Mouse (Mus musculus): Measurements from ENCODE around the gene Bpgm. TPM values are rescaled to one million over a fixed set of nuclear protein-coding genes. Genes with fewer than 3 reads are reported as not detected.

Bpgm gene
- 52.2 and 53.2 TPM in 2 replicates for polyA plus RNA-seq (2016; fragmentation: Nextera tagmentation; extraction: Ambion mirVana)

DNA sequence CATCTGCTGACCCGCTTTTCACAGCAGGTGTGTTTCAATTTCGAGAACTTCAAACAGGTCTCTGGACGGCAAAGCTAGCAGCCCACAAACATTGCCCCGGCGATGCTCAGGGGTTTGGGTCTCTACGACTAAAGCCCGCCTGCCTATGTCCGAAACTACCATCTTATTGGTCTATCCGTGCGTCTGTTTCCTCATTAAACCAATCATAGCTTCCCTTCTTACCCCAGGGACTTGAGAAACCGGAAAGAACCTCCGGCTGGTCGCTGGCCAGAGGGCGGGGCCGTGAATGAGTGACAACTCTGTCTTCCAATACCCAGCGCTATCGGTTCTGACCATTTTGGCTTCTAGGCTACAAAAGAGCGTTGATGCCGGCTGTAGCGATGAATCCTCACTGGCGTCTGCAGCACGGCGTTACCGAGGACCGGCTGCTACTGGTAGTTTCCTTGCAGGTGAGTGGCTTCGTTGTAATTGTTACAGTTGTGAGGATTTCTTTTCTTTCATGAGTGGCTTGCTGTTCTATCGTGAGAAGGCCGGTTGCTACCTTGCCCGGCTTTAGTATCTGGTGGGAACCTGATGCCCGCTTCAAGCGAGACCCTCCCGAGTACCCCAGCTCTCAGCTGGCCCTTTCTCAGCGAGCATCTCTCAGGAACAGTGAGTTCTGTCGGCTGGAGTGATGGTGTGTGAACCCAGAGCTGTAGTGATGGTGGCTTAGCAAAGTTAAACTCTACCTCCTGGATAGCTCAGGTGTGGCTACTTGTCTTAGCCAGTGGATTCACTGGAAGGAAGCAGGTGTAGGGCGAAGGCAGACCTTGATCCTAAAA is at the start of gene Bpgm:
Gene Bpgm, plus strand, starts transcription at position 234 of the 821 bp plus-strand sequence.
- H3K4me3 ChIP-seq = peak within 1 kb of the TSS; percentile 74
- H3K4me1 ChIP-seq = peaks cover 49% of the 10 kb centered on the region
- no peaks in the 10 kb centered on the region for H3K9me3 ChIP-seq
- 1% methylated on average over 35 of the region's 35 CpGs for WGBS
- no peaks in the 10 kb centered on the region for H3K36me3 ChIP-seq (replicated peaks)
- H3K27ac ChIP-seq (replicated peaks) = peak within 1 kb of the TSS; percentile 82
- peak; percentile 96 for DNase-seq (ENCODE audit: low spot score)
- no peaks in the 10 kb centered on the region for H3K27me3 ChIP-seq (replicated peaks; ENCODE audit: low read depth, poor library complexity, severe bottlenecking)

DNA sequence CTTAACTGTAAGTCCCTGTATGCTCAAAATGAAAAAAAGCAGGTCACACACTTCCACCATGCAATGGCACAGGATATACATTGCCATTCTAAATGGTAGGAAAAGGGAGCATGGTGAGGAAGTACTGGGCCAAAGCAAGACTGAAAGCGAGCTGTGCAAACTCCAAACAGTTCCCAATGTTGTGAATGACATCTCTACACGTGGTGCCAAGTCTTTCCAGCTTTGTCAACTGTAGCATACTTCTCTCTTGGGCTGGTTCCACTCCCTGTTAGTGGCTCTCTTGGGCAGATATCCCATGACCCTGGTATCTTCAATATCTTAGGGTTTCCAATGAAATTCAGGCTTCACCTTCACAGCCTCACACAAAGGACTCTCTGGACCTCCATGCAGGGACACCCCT is 37.0 kb upstream of the Bpgm start:
- no peaks in the 10 kb centered on the region for H3K9me3 ChIP-seq
- no peaks in the 10 kb centered on the region for H3K4me1 ChIP-seq
- no peak overlapping the region for H3K4me3 ChIP-seq
- H3K27ac ChIP-seq (replicated peaks) = no peak overlapping the region
- DNase-seq (ENCODE audit: low spot score) = no peak
- no peaks in the 10 kb centered on the region for H3K36me3 ChIP-seq (replicated peaks)
- no peaks in the 10 kb centered on the region for H3K27me3 ChIP-seq (replicated peaks; ENCODE audit: low read depth, poor library complexity, severe bottlenecking)
- WGBS = 76% methylated on average over 2 of the region's 2 CpGs

DNA sequence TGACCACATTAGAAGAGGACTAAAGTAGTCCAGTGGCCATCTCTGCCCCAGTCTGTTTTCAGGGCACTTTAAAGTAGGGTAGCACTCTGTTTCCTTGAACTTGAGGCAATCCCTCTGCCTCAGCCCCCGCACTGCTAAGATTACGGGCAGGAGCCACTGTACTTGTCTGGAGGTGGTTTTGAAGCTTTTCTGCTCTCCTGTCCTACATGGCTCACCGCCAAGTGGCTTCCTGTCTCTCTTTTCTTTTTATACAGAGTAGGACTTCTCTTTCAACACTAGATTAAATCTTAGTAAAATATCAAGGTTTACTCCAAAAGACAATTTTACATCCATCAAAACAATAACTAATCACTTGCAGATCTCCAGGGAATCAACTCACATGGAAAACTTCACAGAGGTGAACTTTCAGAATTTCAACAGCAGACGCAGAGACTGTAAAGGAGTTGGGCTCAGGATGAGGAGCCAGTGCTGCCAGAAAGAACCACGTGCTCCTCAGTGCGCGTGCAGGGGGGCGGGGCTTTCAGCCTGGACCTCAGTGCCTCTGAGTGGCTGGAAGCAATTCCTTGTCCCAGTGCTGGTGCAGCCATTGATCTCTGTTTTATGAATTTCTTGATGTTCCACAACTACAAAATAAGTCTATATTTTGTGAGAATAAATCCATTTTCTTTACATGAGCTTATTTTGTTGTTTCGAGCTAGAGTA is 34.3 kb upstream of the Bpgm start:
- Histone ChIP-seq H3K27me3 (replicated peaks; ENCODE audit: low read depth, poor library complexity, severe bottlenecking) (no peaks in the 10 kb centered on the region), H3K36me3 (replicated peaks) (no peaks in the 10 kb centered on the region), H3K4me3 (no peak overlapping the region), H3K9me3 (no peaks in the 10 kb centered on the region), H3K27ac (replicated peaks) (no peak overlapping the region), H3K4me1 (no peaks in the 10 kb centered on the region)
- no peak for DNase-seq (ENCODE audit: low spot score)
- 68% methylated on average over 9 of the region's 9 CpGs for WGBS

DNA sequence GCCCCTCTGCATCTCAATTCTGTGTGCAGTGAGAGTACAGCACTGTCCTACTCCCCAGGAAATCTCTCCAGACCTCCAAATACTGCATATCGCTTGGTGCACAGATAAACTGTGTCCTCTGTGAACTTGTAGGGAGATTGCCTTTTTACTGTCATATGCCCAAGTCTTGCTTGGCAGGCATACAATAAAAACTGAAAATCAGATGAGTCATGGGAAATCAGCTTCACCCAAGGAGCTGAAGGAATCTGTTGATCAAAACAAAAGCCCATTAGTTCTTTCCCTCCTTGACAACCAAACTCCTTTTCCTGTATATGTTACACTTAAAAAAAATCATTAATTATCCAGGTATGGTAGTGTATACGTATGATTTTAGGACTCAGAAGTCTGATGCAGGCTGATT is 32.2 kb upstream of the Bpgm start:
- Histone ChIP-seq H3K9me3 (no peaks in the 10 kb centered on the region), H3K27ac (replicated peaks) (no peak overlapping the region), H3K4me3 (no peak overlapping the region), H3K4me1 (no peaks in the 10 kb centered on the region), H3K36me3 (replicated peaks) (no peaks in the 10 kb centered on the region), H3K27me3 (replicated peaks; ENCODE audit: low read depth, poor library complexity, severe bottlenecking) (no peaks in the 10 kb centered on the region)
- WGBS = 88% methylated on average over 2 of the region's 2 CpGs
- DNase-seq (ENCODE audit: low spot score) = no peak

DNA sequence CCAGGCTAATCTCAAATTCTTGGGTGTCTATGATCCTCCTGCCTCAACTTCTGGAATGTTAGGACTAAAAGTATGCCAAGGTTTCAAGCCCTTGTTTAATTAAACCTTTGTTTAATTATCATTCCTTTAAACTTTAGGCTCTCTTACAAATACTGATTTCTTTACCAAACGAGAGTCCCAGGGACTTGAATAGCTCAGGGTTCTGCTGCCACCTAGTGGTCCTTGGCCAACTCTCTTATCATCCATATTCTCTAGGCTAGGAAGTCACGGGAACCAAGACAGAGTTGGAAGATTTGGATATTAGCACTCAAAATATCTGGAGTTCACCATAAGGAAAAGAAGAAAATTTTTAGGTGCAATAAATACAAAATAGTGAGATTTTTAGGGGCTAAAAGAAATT is 28.0 kb upstream of the Bpgm start:
- Histone ChIP-seq H3K27me3 (replicated peaks; ENCODE audit: low read depth, poor library complexity, severe bottlenecking) (no peaks in the 10 kb centered on the region), H3K4me1 (no peaks in the 10 kb centered on the region), H3K9me3 (no peaks in the 10 kb centered on the region), H3K36me3 (replicated peaks) (no peaks in the 10 kb centered on the region), H3K4me3 (no peak overlapping the region), H3K27ac (replicated peaks) (no peak overlapping the region)
- WGBS = 8% methylated on average over 2 of the region's 2 CpGs
- DNase-seq (ENCODE audit: low spot score) = peak; percentile 69

DNA sequence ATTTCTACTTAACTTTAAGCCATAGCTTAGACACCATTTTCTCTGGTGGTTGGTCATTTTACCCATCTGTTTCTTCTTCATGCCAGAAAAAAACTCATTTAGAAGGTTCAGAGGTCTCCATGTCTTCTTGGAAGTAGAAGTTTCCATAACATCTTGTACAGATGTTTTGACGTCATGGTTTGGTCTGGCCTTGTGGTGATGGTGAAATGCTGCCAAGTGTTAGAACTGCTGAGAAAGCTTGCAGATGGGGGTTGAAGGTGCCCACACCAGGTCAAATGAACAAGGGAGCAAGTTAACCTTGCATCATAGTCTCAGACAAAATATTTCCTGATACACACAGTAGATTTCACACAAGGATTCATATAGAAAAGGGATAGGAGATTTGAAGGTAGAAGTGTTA is 27.3 kb upstream of the Bpgm start:
- H3K27ac ChIP-seq (replicated peaks) = no peak overlapping the region
- 72% methylated on average over 1 of the region's 1 CpGs for WGBS
- DNase-seq (ENCODE audit: low spot score) = no peak
- H3K9me3 ChIP-seq = no peaks in the 10 kb centered on the region
- no peak overlapping the region for H3K4me3 ChIP-seq
- H3K36me3 ChIP-seq (replicated peaks) = no peaks in the 10 kb centered on the region
- no peaks in the 10 kb centered on the region for H3K27me3 ChIP-seq (replicated peaks; ENCODE audit: low read depth, poor library complexity, severe bottlenecking)
- H3K4me1 ChIP-seq = no peaks in the 10 kb centered on the region

DNA sequence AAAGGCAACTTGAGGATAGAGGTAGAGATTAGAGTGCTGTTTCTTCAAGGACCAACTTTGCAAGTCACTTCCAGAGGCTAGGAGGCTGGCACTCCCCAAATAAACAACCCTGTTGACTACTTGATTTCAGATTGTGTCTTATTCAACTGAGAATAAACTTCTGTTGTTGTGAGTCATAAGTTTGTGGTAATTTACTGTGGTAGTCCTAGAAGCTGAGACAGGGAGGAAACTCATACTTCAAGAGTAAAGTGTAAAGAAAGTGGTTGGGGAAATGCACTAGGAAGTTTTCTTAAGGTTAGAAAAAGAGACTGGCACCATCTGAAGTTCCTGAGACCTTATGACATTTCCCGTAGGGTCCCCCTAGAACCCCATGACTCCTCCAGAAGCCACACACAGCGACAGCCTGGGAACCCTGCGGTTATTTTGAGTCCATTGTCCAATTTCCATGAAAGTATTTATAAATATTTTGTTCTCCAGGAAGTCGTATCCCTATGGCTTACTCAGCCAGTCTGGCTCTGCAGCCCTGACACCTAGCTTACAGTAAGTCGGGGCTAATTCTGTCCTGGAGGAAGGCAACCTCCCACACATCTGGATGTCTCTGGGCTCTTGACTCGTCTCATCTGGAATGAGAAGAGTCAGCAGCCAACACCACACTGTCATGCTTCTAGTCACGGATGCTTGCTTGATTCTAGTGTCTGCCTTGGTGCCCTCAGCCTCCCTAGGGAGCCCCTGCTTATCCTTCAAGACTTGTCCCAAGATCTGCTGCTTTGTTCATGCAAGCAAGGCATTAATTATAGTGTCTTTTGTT is 22.8 kb upstream of the Bpgm start:
- no peak for DNase-seq (ENCODE audit: low spot score)
- Histone ChIP-seq H3K27me3 (replicated peaks; ENCODE audit: low read depth, poor library complexity, severe bottlenecking) (no peaks in the 10 kb centered on the region), H3K4me1 (no peaks in the 10 kb centered on the region), H3K9me3 (no peaks in the 10 kb centered on the region), H3K27ac (replicated peaks) (no peak overlapping the region), H3K36me3 (replicated peaks) (no peaks in the 10 kb centered on the region), H3K4me3 (no peak overlapping the region)
- 74% methylated on average over 7 of the region's 7 CpGs for WGBS

DNA sequence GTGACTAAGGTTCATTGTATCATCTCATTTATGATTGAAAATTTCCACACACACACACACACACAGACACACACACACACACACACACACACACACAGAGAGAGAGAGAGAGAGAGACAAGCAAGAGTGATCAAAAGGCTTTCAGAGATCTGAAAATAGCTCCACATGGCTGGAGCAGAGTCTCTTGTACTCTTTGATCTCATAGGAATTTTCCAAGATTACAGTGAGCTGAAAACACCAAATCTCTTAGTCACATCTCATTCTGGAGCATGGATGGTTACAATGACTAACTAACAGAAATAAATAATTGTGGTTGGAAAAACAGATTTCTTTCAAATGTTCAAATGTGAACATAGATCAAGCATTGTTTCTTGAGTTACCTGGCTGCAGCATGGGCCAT is 16.6 kb upstream of the Bpgm start:
- DNase-seq (ENCODE audit: low spot score) = no peak
- no peak overlapping the region for H3K27ac ChIP-seq (replicated peaks)
- no peak overlapping the region for H3K4me3 ChIP-seq
- H3K36me3 ChIP-seq (replicated peaks) = no peaks in the 10 kb centered on the region
- no peaks in the 10 kb centered on the region for H3K4me1 ChIP-seq
- H3K9me3 ChIP-seq = no peaks in the 10 kb centered on the region
- no peaks in the 10 kb centered on the region for H3K27me3 ChIP-seq (replicated peaks; ENCODE audit: low read depth, poor library complexity, severe bottlenecking)

DNA sequence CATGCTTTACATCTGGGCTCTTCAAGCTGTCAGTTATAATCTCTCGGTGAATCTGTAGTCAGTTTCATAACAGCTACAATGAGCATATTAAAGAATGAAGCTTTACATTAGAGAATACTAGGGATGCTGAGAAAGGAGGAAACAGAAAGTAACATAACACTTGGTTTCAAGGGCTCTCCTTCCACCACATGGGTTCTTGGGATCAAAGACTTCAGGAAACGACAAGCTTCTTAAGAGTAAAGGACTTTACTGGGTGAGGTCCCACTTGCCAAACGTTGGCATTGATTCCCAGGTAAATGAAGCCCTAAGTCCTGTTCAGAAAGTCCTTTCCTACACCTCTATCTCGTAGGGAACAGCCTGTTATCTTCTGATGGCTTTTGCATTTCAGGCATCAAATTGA is 15.4 kb upstream of the Bpgm start:
- WGBS = 63% methylated on average over 4 of the region's 4 CpGs

DNA sequence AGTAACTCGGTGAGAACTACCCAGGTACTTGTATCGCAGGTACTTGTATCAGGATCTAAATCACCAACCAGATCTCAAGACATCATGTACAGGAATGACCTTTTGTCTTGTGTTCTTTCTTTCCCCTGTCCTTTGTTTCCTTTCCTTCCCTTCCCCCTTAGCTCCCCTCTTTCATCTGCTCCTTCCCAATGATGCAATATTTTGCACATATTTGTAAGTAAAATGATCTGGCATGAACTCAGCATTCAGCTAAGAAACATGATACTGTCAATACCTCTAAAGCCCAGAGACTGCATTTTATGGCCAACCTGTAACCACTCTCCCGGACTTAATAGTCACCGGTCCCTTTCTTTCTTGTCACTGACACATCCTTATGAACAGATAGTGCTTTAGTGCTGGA is 12.4 kb upstream of the Bpgm start:
- DNase-seq (ENCODE audit: low spot score) = no peak
- Histone ChIP-seq H3K27ac (replicated peaks) (no peak overlapping the region), H3K36me3 (replicated peaks) (no peaks in the 10 kb centered on the region), H3K4me1 (no peaks in the 10 kb centered on the region), H3K4me3 (no peak overlapping the region), H3K27me3 (replicated peaks; ENCODE audit: low read depth, poor library complexity, severe bottlenecking) (no peaks in the 10 kb centered on the region), H3K9me3 (no peaks in the 10 kb centered on the region)
- WGBS = 91% methylated on average over 4 of the region's 4 CpGs

More for the DNA sequence above, 15.4 kb upstream of the Bpgm start:
- DNase-seq (ENCODE audit: low spot score) = no peak
- Histone ChIP-seq H3K27me3 (replicated peaks; ENCODE audit: low read depth, poor library complexity, severe bottlenecking) (no peaks in the 10 kb centered on the region), H3K4me1 (no peaks in the 10 kb centered on the region), H3K36me3 (replicated peaks) (no peaks in the 10 kb centered on the region), H3K27ac (replicated peaks) (no peak overlapping the region), H3K9me3 (no peaks in the 10 kb centered on the region), H3K4me3 (no peak overlapping the region)

DNA sequence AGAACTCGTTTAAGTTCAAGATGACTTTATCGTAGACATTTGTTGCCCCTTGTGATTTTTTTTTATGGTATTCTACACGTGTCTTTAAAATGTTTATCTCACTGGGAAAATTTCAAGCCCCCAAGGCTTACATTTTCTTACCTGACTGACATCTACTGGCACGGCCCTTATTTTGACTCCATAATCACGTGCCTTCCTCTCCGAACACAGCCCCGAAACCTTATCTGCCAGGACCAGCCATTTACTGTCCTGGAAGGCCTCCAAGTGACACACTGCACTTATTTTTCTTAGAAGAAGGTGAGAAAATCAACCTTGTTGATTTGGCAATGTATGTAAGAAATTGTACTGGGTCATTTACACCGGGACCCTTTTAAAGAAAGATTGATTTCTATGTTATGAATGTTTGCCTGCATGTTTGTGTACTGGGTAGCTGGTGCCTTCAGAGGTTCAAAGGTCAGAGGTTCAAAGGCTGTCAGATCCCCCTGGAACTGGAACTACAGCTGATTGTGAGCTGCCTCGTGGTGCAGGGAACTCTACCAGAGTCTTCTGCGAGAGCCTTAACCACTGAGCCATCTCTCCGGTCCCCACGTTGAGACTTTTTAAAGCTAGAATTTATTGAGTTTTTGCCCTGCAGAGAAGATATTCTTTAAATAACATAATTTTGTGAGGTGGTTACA is 4.4 kb upstream of the Bpgm start:
- Histone ChIP-seq H3K27ac (replicated peaks) (no peak overlapping the region), H3K4me3 (no peak overlapping the region), H3K27me3 (replicated peaks; ENCODE audit: low read depth, poor library complexity, severe bottlenecking) (no peaks in the 10 kb centered on the region), H3K36me3 (replicated peaks) (no peaks in the 10 kb centered on the region), H3K4me1 (peaks cover 8% of the 10 kb centered on the region), H3K9me3 (no peaks in the 10 kb centered on the region)
- no peak for DNase-seq (ENCODE audit: low spot score)
- 82% methylated on average over 12 of the region's 12 CpGs for WGBS

DNA sequence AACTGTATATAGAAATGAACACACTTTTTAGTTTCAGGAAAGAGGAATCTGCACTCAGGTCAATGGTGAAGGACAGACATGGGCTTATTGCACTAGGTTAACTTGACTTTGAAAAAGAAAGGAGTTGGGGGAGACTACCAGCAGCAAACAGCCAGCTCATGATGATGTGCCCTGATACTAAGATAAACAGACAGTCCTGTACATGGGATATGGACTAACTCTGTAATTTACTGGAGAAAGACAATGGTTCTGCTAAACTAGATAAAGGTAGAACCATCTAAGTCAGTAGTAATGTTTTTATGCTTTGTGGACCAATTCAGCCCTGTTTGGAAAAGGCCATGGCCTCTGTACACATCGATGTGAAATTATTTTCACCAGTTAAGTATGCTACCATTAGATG is 2.7 kb upstream of the Bpgm start:
- 88% methylated on average over 1 of the region's 1 CpGs for WGBS
- H3K27ac ChIP-seq (replicated peaks) = no peak overlapping the region
- H3K9me3 ChIP-seq = no peaks in the 10 kb centered on the region
- no peaks in the 10 kb centered on the region for H3K36me3 ChIP-seq (replicated peaks)
- no peak for DNase-seq (ENCODE audit: low spot score)
- no peaks in the 10 kb centered on the region for H3K27me3 ChIP-seq (replicated peaks; ENCODE audit: low read depth, poor library complexity, severe bottlenecking)
- peaks cover 23% of the 10 kb centered on the region for H3K4me1 ChIP-seq
- no peak overlapping the region for H3K4me3 ChIP-seq

All from embryonic facial prominence, embryonic 10.5 days (tissue).